Mouse (Mus musculus): Measurements from ENCODE around the gene Dcxr. TPM values are rescaled to one million over a fixed set of nuclear protein-coding genes. Genes with fewer than 3 reads are reported as not detected.
"Not testable (repeated sequence)": the region's sequence is repeated elsewhere in the genome, so short reads cannot be mapped to it uniquely, and the experiment has no call there.

The Dcxr gene
- polyA plus RNA-seq (2017; shearing (Covaris generic)) = 10 to 100 TPM; 20.5 to 29.7 (median 26.5) TPM

- ATAC-seq = peak; percentile 87
These were observed at the start of gene Dcxr for GRCm38 (mm10) chr11:120727169-120727527. Dcxr (minus strand) TSS chr11:120727281.

- peak; percentile 95 for ATAC-seq
These were observed 48.8 kb upstream of the Dcxr start for GRCm38 (mm10) chr11:120775774-120776469.

- no peak for ATAC-seq
These were observed 46.5 kb upstream of the Dcxr start for GRCm38 (mm10) chr11:120773463-120774190.

- no peak for ATAC-seq
These were observed 45.7 kb upstream of the Dcxr start for GRCm38 (mm10) chr11:120772749-120773148.

GRCm38 (mm10) chr11:120768206-120768605 lies 41.1 kb upstream of the Dcxr start:
- ATAC-seq = no peak

- ATAC-seq = not testable (repeated sequence)
These were observed 39.9 kb upstream of the Dcxr start for GRCm38 (mm10) chr11:120767023-120767422.

- not testable (repeated sequence) for ATAC-seq
These were observed 36.3 kb upstream of the Dcxr start for GRCm38 (mm10) chr11:120763121-120763999.

GRCm38 (mm10) chr11:120762672-120763041 lies 35.6 kb upstream of the Dcxr start, which contains the start of gene Hmga1b:
Hmga1b (plus strand) TSS chr11:120762794.
- not testable (repeated sequence) for ATAC-seq

- ATAC-seq = no peak
These were observed 35.0 kb upstream of the Dcxr start for GRCm38 (mm10) chr11:120761811-120762671.

GRCm38 (mm10) chr11:120760236-120760635 lies 33.2 kb upstream of the Dcxr start:
- no peak for ATAC-seq

- ATAC-seq = no peak
These were observed 24.5 kb upstream of the Dcxr start for GRCm38 (mm10) chr11:120751606-120752005.

GRCm38 (mm10) chr11:120749430-120749829 lies 22.3 kb upstream of the Dcxr start:
- no peak for ATAC-seq

GRCm38 (mm10) chr11:120747974-120748373 lies 20.9 kb upstream of the Dcxr start:
- ATAC-seq = no peak

GRCm38 (mm10) chr11:120744121-120744701 lies 17.1 kb upstream of the Dcxr start:
- no peak for ATAC-seq

- no peak for ATAC-seq
These were observed 13.9 kb upstream of the Dcxr start for GRCm38 (mm10) chr11:120740981-120741380.

GRCm38 (mm10) chr11:120736424-120736823 lies 9.3 kb upstream of the Dcxr start:
- ATAC-seq = no peak

- ATAC-seq = no peak
These were observed 6.4 kb upstream of the Dcxr start for GRCm38 (mm10) chr11:120733521-120733920.

- ATAC-seq = no peak
These were observed 5.0 kb upstream of the Dcxr start, which contains the start of gene Cbr2 for GRCm38 (mm10) chr11:120731858-120732680. Cbr2 (minus strand) TSS chr11:120732114.

GRCm38 (mm10) chr11:120731395-120731794 lies 4.3 kb upstream of the Dcxr start:
- ATAC-seq = no peak

- no peak for ATAC-seq
These were observed 3.3 kb upstream of the Dcxr start for GRCm38 (mm10) chr11:120730331-120730870.

All from inflammation-experienced regulatory T-cells, adult 6 months (primary cell).